Mouse (Mus musculus) monocyte, adult 2 months (primary cell): ENCODE measurements around the gene Gm17482.

ENCODE experiments used
- DNase-seq, 2 experiments: peaks; one replicate each; pipeline ENCODE4 v3.0.0; 2022; ENCODE audit warnings: low spot score in 2 of 2, low read depth in 1 of 2

The Gm17482 gene

GRCm38 (mm10) chr6:115244222-115244621 is 17.1 kb downstream of the Gm17482 start:
- DNase-seq, result no peak

GRCm38 (mm10) chr6:115245500-115246058 is 18.4 kb downstream of the Gm17482 start:
- no peak for DNase-seq

- DNase-seq, result no peak
Observed at GRCm38 (mm10) chr6:115251531-115251985, 24.4 kb downstream of the Gm17482 start.

GRCm38 (mm10) chr6:115252099-115252873 is 25.1 kb downstream of the Gm17482 start, which contains the start of gene Timp4:
TSS of gene Timp4 (minus strand) at chr6:115252205.
- DNase-seq, result no peak

- DNase-seq, result no peak
Observed at GRCm38 (mm10) chr6:115255171-115255570, 28.0 kb downstream of the Gm17482 start.

- DNase-seq, result no peak
Observed at GRCm38 (mm10) chr6:115260507-115260906, 33.4 kb downstream of the Gm17482 start.

GRCm38 (mm10) chr6:115266791-115267190 is 39.6 kb downstream of the Gm17482 start:
- no peak for DNase-seq

- no peak for DNase-seq
Observed at GRCm38 (mm10) chr6:115267916-115268315, 40.8 kb downstream of the Gm17482 start.

- no peak for DNase-seq
Observed at GRCm38 (mm10) chr6:115268551-115269385, 41.6 kb downstream of the Gm17482 start.

- no peak for DNase-seq
Observed at GRCm38 (mm10) chr6:115269561-115269960, 42.4 kb downstream of the Gm17482 start.

- DNase-seq, result no peak
Observed at GRCm38 (mm10) chr6:115270085-115270484, 42.9 kb downstream of the Gm17482 start.

- no peak for DNase-seq
Observed at GRCm38 (mm10) chr6:115271326-115271725, 44.2 kb downstream of the Gm17482 start.

GRCm38 (mm10) chr6:115271866-115272271 is 44.7 kb downstream of the Gm17482 start:
- no peak for DNase-seq

- no peak for DNase-seq
Observed at GRCm38 (mm10) chr6:115273346-115273745, 46.2 kb downstream of the Gm17482 start.

- no peak for DNase-seq
Observed at GRCm38 (mm10) chr6:115274705-115275104, 47.6 kb downstream of the Gm17482 start.

GRCm38 (mm10) chr6:115275116-115275815 is 48.1 kb downstream of the Gm17482 start:
- DNase-seq, result no peak

- DNase-seq, result no peak
Observed at GRCm38 (mm10) chr6:115278086-115278485, 50.9 kb downstream of the Gm17482 start.

GRCm38 (mm10) chr6:115279639-115280038 is 52.5 kb downstream of the Gm17482 start:
- no peak for DNase-seq

GRCm38 (mm10) chr6:115284153-115284552 is 57.0 kb downstream of the Gm17482 start:
- peak in 1 of 2 experiments; percentile 24 for DNase-seq

- no peak for DNase-seq
Observed at GRCm38 (mm10) chr6:115286441-115286840, 59.3 kb downstream of the Gm17482 start.

GRCm38 (mm10) chr6:115288223-115288622 is 61.1 kb downstream of the Gm17482 start:
- DNase-seq, result no peak
